Mouse (Mus musculus) ES-Bruce4 (cell line): ENCODE data around the gene Ksr2.

ENCODE experiments used
- CTCF ChIP-seq: IDR thresholded peaks from one replicate; pipeline ENCODE4 v1.8.1; 2011; ENCODE audit warnings: low read depth, low read length
- EP300 ChIP-seq: IDR thresholded peaks from 2 replicates; pipeline ENCODE4 v1.6.1; 2011; ENCODE audit warnings: low read depth, low read length; ENCODE audit not compliant: insufficient read depth
- POLR2A ChIP-seq: IDR thresholded peaks from one replicate; pipeline ENCODE4 v1.8.1; 2011; ENCODE audit warnings: low read length; ENCODE audit not compliant: insufficient read depth

GRCm38 (mm10) chr5:117521701-117522100 is 107.9 kb downstream of the Ksr2 start:
- TF ChIP-seq CTCF (no peak), POLR2A (no peak), EP300 (no peak)
